Mouse (Mus musculus) thymus, adult 2 months (tissue): ENCODE measurements around the gene Syne2.

ENCODE experiments used
- CTCF ChIP-seq: fragments of 200-500 bp; IDR thresholded peaks from 2 replicates; pipeline ENCODE4 v1.5.1; 2012; ENCODE audit warnings: mild to moderate bottlenecking, control low read depth, low read length, moderate library complexity, borderline replicate concordance; ENCODE audit not compliant: control insufficient read depth, poor library complexity, insufficient read depth; ENCODE audit errors: extremely low read depth
- POLR2A ChIP-seq: fragments of 200-500 bp; IDR thresholded peaks from 2 replicates; pipeline ENCODE4 v1.6.1; 2012; ENCODE audit warnings: mild to moderate bottlenecking, low read length, control low read depth, moderate library complexity; ENCODE audit not compliant: control insufficient read depth, poor library complexity, insufficient read depth; ENCODE audit errors: extremely low read depth

GRCm38 (mm10) chr12:75951328-75951727 is 133.4 kb downstream of the Syne2 start:
- TF ChIP-seq CTCF (peak; percentile 70; the same call in 1 of the 2 replicates), POLR2A (no peak)
